Mouse (Mus musculus) MEL (cell line): ENCODE data around the gene Lmx1a. TPM values are rescaled to one million over a fixed set of nuclear protein-coding genes. Genes with fewer than 3 reads are reported as not detected.

Experiments
- DNase-seq: peaks from one replicate; pipeline ENCODE4 v3.0.0; 2011; ENCODE audit warnings: low read depth, low spot score
- H3K27ac ChIP-seq: 2 replicates; pipeline ENCODE4 v1.5.1; 2012; ENCODE audit warnings: low read depth, mild to moderate bottlenecking, control low read depth, low read length, moderate library complexity; ENCODE audit not compliant: control insufficient read depth
- H3K27me3 ChIP-seq, 2 experiments: fragments of 150-350 bp in 1 of 2; sonication (generic) in 1 of 2; 2 replicates each; pipeline ENCODE4 v1.6.1; 2012; ENCODE audit warnings: low read length in 2 of 2, mild to moderate bottlenecking in 2 of 2, improper control_type of control experiment in 1 of 2, moderate library complexity in 1 of 2; ENCODE audit not compliant: insufficient read depth in 2 of 2, control insufficient read depth in 1 of 2
- H3K36me3 ChIP-seq, 2 experiments: 2 replicates each; pipeline ENCODE4 v1.6.1; 2012 to 2014; ENCODE audit warnings: low read length in 2 of 2, improper control_type of control experiment in 1 of 2, inconsistent platforms in 1 of 2, mild to moderate bottlenecking in 1 of 2; ENCODE audit not compliant: insufficient read depth in 2 of 2, control insufficient read depth in 1 of 2
- H3K4me1 ChIP-seq, 2 experiments: fragments of 150-350 bp in 1 of 2; sonication (generic) in 1 of 2; 2 replicates each; pipeline ENCODE4 v1.6.1; 2012; ENCODE audit warnings: low read length in 2 of 2, improper control_type of control experiment in 1 of 2, mild to moderate bottlenecking in 1 of 2; ENCODE audit not compliant: insufficient read depth in 2 of 2, control insufficient read depth in 1 of 2
- H3K4me3 ChIP-seq, 2 experiments: fragments of 150-350 bp in 1 of 2; sonication (generic) in 1 of 2; 2 replicates each; pipeline ENCODE4 v1.5.1; 2012; ENCODE audit warnings: low read depth in 2 of 2, low read length in 2 of 2, mild to moderate bottlenecking in 2 of 2, moderate library complexity in 2 of 2, control low read depth in 1 of 2, improper control_type of control experiment in 1 of 2; ENCODE audit not compliant: control insufficient read depth in 1 of 2, insufficient read depth in 1 of 2
- H3K79me2 ChIP-seq: 2 replicates; pipeline ENCODE4 v1.6.1; 2012; ENCODE audit warnings: mild to moderate bottlenecking, low read length, moderate library complexity; ENCODE audit not compliant: control insufficient read depth, poor library complexity, insufficient read depth
- H3K9ac ChIP-seq: 2 replicates; pipeline ENCODE4 v1.6.1; 2012; ENCODE audit warnings: low read depth, mild to moderate bottlenecking, control low read depth, low read length, moderate library complexity; ENCODE audit not compliant: control insufficient read depth, poor library complexity, severe bottlenecking
- H3K9me3 ChIP-seq: fragments of 150-350 bp; sonication (generic); replicated peaks from 2 replicates; pipeline ENCODE4 v1.6.1; 2012; ENCODE audit warnings: mild to moderate bottlenecking, low read length, improper control_type of control experiment, moderate library complexity; ENCODE audit not compliant: insufficient read depth
- BHLHE40 ChIP-seq: IDR thresholded peaks from 2 replicates; pipeline ENCODE4 v1.6.1; 2012; ENCODE audit warnings: low read depth, mild to moderate bottlenecking, inconsistent platforms, low read length, improper control_type of control experiment, borderline replicate concordance
- CHD2 ChIP-seq: IDR thresholded peaks from 2 replicates; pipeline ENCODE4 v1.6.1; 2011; ENCODE audit warnings: low read length, improper control_type of control experiment
- EP300 ChIP-seq, 2 experiments: IDR thresholded peaks; 2 replicates each; pipeline ENCODE4 v1.6.1; 2011; ENCODE audit warnings: improper control_type of control experiment in 2 of 2, low read length in 2 of 2, low read depth in 1 of 2, mild to moderate bottlenecking in 1 of 2
- ETS1 ChIP-seq: IDR thresholded peaks from 2 replicates; pipeline ENCODE4 v1.6.1; 2012; ENCODE audit warnings: low read depth, mild to moderate bottlenecking, inconsistent platforms, low read length, improper control_type of control experiment, moderate library complexity
- KAT2A ChIP-seq: conservative IDR thresholded peaks from 2 replicates; pipeline ENCODE4 v1.6.1; 2012; ENCODE audit warnings: low read depth, low read length, improper control_type of control experiment, inconsistent platforms
- MEF2A ChIP-seq: IDR thresholded peaks from 2 replicates; pipeline ENCODE4 v1.6.1; 2014; ENCODE audit warnings: low read depth, mild to moderate bottlenecking, inconsistent platforms, low read length, improper control_type of control experiment; ENCODE audit not compliant: poor library complexity, insufficient replicate concordance, severe bottlenecking; ENCODE audit errors: extremely low read depth
- MYB ChIP-seq: IDR thresholded peaks from 2 replicates; pipeline ENCODE4 v1.6.1; 2011; ENCODE audit warnings: mild to moderate bottlenecking, low read depth, low read length, improper control_type of control experiment
- NRF1 ChIP-seq: IDR thresholded peaks from 2 replicates; pipeline ENCODE4 v1.6.1; 2014; ENCODE audit warnings: low read depth, mild to moderate bottlenecking, inconsistent platforms, low read length, improper control_type of control experiment, moderate library complexity; ENCODE audit not compliant: poor library complexity, insufficient read depth, severe bottlenecking
- POLR2A ChIP-seq, 2 experiments: IDR thresholded peaks; 2 replicates each; pipeline ENCODE4 v1.6.1; 2011 to 2012; ENCODE audit warnings: low read length in 2 of 2, mild to moderate bottlenecking in 2 of 2, control low read depth in 1 of 2, improper control_type of control experiment in 1 of 2, low read depth in 1 of 2, moderate library complexity in 1 of 2; ENCODE audit not compliant: control insufficient read depth in 1 of 2, insufficient read depth in 1 of 2, poor library complexity in 1 of 2
- RCOR1 ChIP-seq: IDR thresholded peaks from 2 replicates; pipeline ENCODE4 v1.6.1; 2012; ENCODE audit warnings: low read depth, mild to moderate bottlenecking, inconsistent platforms, low read length, improper control_type of control experiment
- SIN3A ChIP-seq: IDR thresholded peaks from 2 replicates; pipeline ENCODE4 v1.6.1; 2012; ENCODE audit warnings: low read length, improper control_type of control experiment, inconsistent platforms
- SMC3 ChIP-seq: IDR thresholded peaks from 2 replicates; pipeline ENCODE4 v1.6.1; 2011; ENCODE audit warnings: low read depth, low read length, improper control_type of control experiment
- TBP ChIP-seq: IDR thresholded peaks from 2 replicates; pipeline ENCODE4 v1.8.0; 2011; ENCODE audit warnings: low read depth, low read length, improper control_type of control experiment
- TCF12 ChIP-seq: IDR thresholded peaks from 2 replicates; pipeline ENCODE4 v1.6.1; 2014; ENCODE audit warnings: low read depth, mild to moderate bottlenecking, inconsistent platforms, low read length, improper control_type of control experiment, moderate library complexity
- USF1 ChIP-seq: IDR thresholded peaks from 2 replicates; pipeline ENCODE4 v1.6.1; 2014; ENCODE audit warnings: low read depth, mild to moderate bottlenecking, inconsistent platforms, low read length, improper control_type of control experiment, moderate library complexity
- ZC3H11A ChIP-seq: IDR thresholded peaks from 2 replicates; pipeline ENCODE4 v1.6.1; 2012; ENCODE audit warnings: low read depth, mild to moderate bottlenecking, inconsistent platforms, low read length, improper control_type of control experiment
- ZMIZ1 ChIP-seq: IDR thresholded peaks from 2 replicates; pipeline ENCODE4 v1.6.1; 2012; ENCODE audit warnings: low read depth, mild to moderate bottlenecking, inconsistent platforms, low read length, improper control_type of control experiment, moderate library complexity
- ZNF384 ChIP-seq: IDR thresholded peaks from 2 replicates; pipeline ENCODE4 v1.6.1; 2012; ENCODE audit warnings: low read depth, mild to moderate bottlenecking, inconsistent platforms, low read length, improper control_type of control experiment
- polyA plus RNA-seq, 2 experiments: library from polyadenylated mRNA; stranded (reverse) in 1 of 2; unstranded in 1 of 2; fragments of >175 nt in 1 of 2; fragments of >200 nt in 1 of 2; gene quantifications; 2 replicates each; pipeline versions ENCODE4 v1.2.1 to v1.2.4; 2012; ENCODE audit warnings: low replicate concordance in 2 of 2, low read depth in 1 of 2; ENCODE audit not compliant: insufficient read length in 2 of 2, insufficient read depth in 1 of 2, missing spikeins in 1 of 2
- total RNA-seq: library from RNA; depleted of rRNA; stranded (reverse); fragments of 300-350 nt; gene quantifications from 2 replicates; pipeline ENCODE4 v1.2.3, GENCODE M21; 2012

The Lmx1a gene
- total and polyA plus RNA-seq, 3 experiments: not detected

GRCm38 (mm10) chr1:167789448-167789847 is 100.4 kb downstream of the Lmx1a start:
- H3K9me3 ChIP-seq: no peaks in the 10 kb centered on the region
- TF ChIP-seq BHLHE40: no peak
- TF ChIP-seq EP300 (IDR thresholded peaks at IDR 0.05; ENCODE audit: low read depth in 1 of 2, low read length in 2 of 2): no peak
- TF ChIP-seq USF1: no peak
- no peak for TF ChIP-seq MYB
- no peak for TF ChIP-seq CHD2
- TF ChIP-seq NRF1: no peak
- TF ChIP-seq ZNF384: no peak

DNA sequence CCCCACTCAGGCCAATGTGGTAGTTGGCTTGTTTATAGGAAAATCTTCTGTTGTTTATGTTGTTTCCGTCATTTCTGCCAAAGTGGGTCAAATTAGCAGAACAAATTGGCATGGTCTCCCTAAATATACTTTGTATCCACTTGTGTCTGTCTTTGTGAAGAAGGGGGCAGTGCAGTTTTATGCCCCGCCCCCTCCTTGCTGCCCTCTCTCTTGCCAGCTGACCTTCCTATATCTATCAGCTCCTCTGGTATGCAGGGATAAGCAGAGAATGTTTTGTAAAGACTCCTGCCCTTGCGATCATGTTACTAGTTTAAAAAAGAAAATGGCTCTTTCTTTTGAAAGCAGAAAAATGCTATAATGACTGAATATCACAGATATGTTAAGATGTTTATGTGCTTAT is 101.7 kb downstream of the Lmx1a start:
- no peak for DNase-seq
- no peaks in the 10 kb centered on the region for H3K36me3 ChIP-seq
- H3K79me2 ChIP-seq: no peaks in the 10 kb centered on the region
- H3K4me1 ChIP-seq: no peaks in the 10 kb centered on the region
- no peak overlapping the region for H3K27ac ChIP-seq
- no peak for TF ChIP-seq POLR2A (IDR thresholded peaks at IDR 0.05; ENCODE audit: control insufficient read depth in 1 of 2, insufficient read depth in 1 of 2, low read depth in 1 of 2, low read length in 2 of 2, poor library complexity in 1 of 2)
- TF ChIP-seq USF1: no peak
- no peak for TF ChIP-seq TCF12
- no peak for TF ChIP-seq SMC3
- no peak overlapping the region for H3K9ac ChIP-seq
- H3K9me3 ChIP-seq: no peaks in the 10 kb centered on the region
- H3K4me3 ChIP-seq: no peak overlapping the region
- no peaks in the 10 kb centered on the region for H3K27me3 ChIP-seq

More at GRCm38 (mm10) chr1:167789448-167789847, 100.4 kb downstream of the Lmx1a start:
- Histone ChIP-seq H3K27ac (no peak overlapping the region), H3K79me2 (no peaks in the 10 kb centered on the region), H3K4me3 (no peak overlapping the region), H3K4me1 (no peaks in the 10 kb centered on the region), H3K27me3 (no peaks in the 10 kb centered on the region), H3K9ac (no peak overlapping the region), H3K36me3 (no peaks in the 10 kb centered on the region)
- DNase-seq: no peak

- H3K4me3 ChIP-seq: no peak overlapping the region
- H3K27ac ChIP-seq: no peak overlapping the region
- no peaks in the 10 kb centered on the region for H3K36me3 ChIP-seq
- H3K27me3 ChIP-seq: no peaks in the 10 kb centered on the region
- H3K9ac ChIP-seq: no peak overlapping the region
- H3K9me3 ChIP-seq: no peaks in the 10 kb centered on the region
- no peaks in the 10 kb centered on the region for H3K4me1 ChIP-seq
- DNase-seq: no peak
- H3K79me2 ChIP-seq: no peaks in the 10 kb centered on the region
- TF ChIP-seq ZMIZ1 (no peak), POLR2A (IDR thresholded peaks at IDR 0.05; ENCODE audit: control insufficient read depth in 1 of 2, insufficient read depth in 1 of 2, low read depth in 1 of 2, low read length in 2 of 2, poor library complexity in 1 of 2) (no peak), ZC3H11A (no peak), MEF2A (no peak), KAT2A (no peak), EP300 (IDR thresholded peaks at IDR 0.05; ENCODE audit: low read depth in 1 of 2, low read length in 2 of 2) (no peak), TBP (no peak), RCOR1 (no peak), SIN3A (no peak), TCF12 (no peak), ETS1 (no peak), ZNF384 (no peak)
Observed at GRCm38 (mm10) chr1:167791221-167791620, 102.2 kb downstream of the Lmx1a start.
